Mouse (Mus musculus): ENCODE results near the gene Ube2o. TPM values are rescaled to one million over a fixed set of nuclear protein-coding genes. Genes with fewer than 3 reads are reported as not detected.
A peak's percentile ranks its signal among the peaks of the same experiment; 100 is the strongest.

Gene Ube2o
- polyA plus RNA-seq, 2 experiments, result 18.7 to 29.7 TPM

GRCm38 (mm10) chr11:116580031-116580652, 1.1 kb downstream of the Ube2o start:
- ATAC-seq (ENCODE audit: low FRiP score, low read depth) (no peak), DNase-seq (ENCODE audit: low spot score) (no peak)
- peak overlapping the region; percentile 88 for H3K9ac ChIP-seq (ENCODE audit: low read depth, low read length, severe bottlenecking)
- H3K9me3 ChIP-seq (ENCODE audit: control insufficient read depth, low read length), result no peaks in the 10 kb centered on the region
- H3K4me1 ChIP-seq (ENCODE audit: control insufficient read depth, insufficient read depth, low read length), result peaks cover 16% of the 10 kb centered on the region
- peak overlapping the region; percentile 88 for H3K27ac ChIP-seq (replicated peaks; ENCODE audit: low read depth, low read length)
- no peaks in the 10 kb centered on the region for H3K36me3 ChIP-seq (ENCODE audit: control insufficient read depth, insufficient read depth, low read length)
- H3K27me3 ChIP-seq (ENCODE audit: control insufficient read depth, insufficient read depth, low read length), result no peaks in the 10 kb centered on the region
- peak overlapping the region; percentile 79 for H3K4me2 ChIP-seq (replicated peaks; ENCODE audit: low read depth, low read length, severe bottlenecking)
- no peak for TF ChIP-seq POLR2A (IDR thresholded peaks at IDR 0.05; ENCODE audit: borderline replicate concordance, extremely low read depth, insufficient read depth, insufficient read length)
- H3K4me3 ChIP-seq (replicated peaks; ENCODE audit: low read length), result peak overlapping the region; percentile 92
- WGBS, result 16% methylated on average over 10 of the region's 10 CpGs

DNA sequence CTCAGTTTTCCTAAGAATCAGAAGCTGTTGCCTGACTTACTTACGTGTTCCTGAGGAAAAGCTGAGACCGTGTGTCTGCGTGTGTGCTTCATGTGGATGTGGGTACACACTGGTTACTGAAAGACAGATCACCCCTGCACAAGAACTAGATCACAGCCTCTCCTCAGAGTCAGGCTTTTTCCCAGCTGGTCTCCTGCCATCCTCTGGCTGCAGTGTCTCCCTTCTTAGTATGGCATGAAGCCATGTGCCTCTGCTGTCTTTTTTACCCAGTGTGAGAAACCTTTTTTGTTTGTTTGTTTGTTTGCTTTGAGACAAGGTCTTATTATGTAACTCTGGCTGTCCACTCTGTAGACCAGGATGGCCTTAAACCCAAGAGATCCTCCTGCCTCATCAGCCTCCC, 2.0 kb downstream of the Ube2o start:
- H3K9ac ChIP-seq (ENCODE audit: low read depth, low read length, severe bottlenecking), result no peak overlapping the region
- WGBS, result 93% methylated on average over 3 of the region's 3 CpGs
- TF ChIP-seq POLR2A (IDR thresholded peaks at IDR 0.05; ENCODE audit: borderline replicate concordance, extremely low read depth, insufficient read depth, insufficient read length), result no peak
- H3K4me3 ChIP-seq (replicated peaks; ENCODE audit: low read length), result no peak overlapping the region
- no peaks in the 10 kb centered on the region for H3K36me3 ChIP-seq (ENCODE audit: control insufficient read depth, insufficient read depth, low read length)
- DNase-seq (ENCODE audit: low spot score) (no peak), ATAC-seq (ENCODE audit: low FRiP score, low read depth) (no peak)
- H3K4me1 ChIP-seq (ENCODE audit: control insufficient read depth, insufficient read depth, low read length), result peaks cover 20% of the 10 kb centered on the region
- H3K4me2 ChIP-seq (replicated peaks; ENCODE audit: low read depth, low read length, severe bottlenecking), result no peak overlapping the region
- H3K9me3 ChIP-seq (ENCODE audit: control insufficient read depth, low read length), result no peaks in the 10 kb centered on the region
- no peaks in the 10 kb centered on the region for H3K27me3 ChIP-seq (ENCODE audit: control insufficient read depth, insufficient read depth, low read length)
- no peak overlapping the region for H3K27ac ChIP-seq (replicated peaks; ENCODE audit: low read depth, low read length)

- Histone ChIP-seq H3K27ac (replicated peaks; ENCODE audit: low read depth, low read length) (no peak overlapping the region), H3K27me3 (ENCODE audit: control insufficient read depth, insufficient read depth, low read length) (no peaks in the 10 kb centered on the region)
- whole genome bisulfite sequencing, result 86% methylated on average over 2 of the region's 2 CpGs
Measured at GRCm38 (mm10) chr11:116575396-116575795, 5.9 kb downstream of the Ube2o start.

GRCm38 (mm10) chr11:116574982-116575381, 6.3 kb downstream of the Ube2o start:
- H3K9ac ChIP-seq (ENCODE audit: low read depth, low read length, severe bottlenecking), result no peak overlapping the region
- no peak overlapping the region for H3K4me2 ChIP-seq (replicated peaks; ENCODE audit: low read depth, low read length, severe bottlenecking)
- H3K9me3 ChIP-seq (ENCODE audit: control insufficient read depth, low read length), result no peaks in the 10 kb centered on the region
- H3K4me1 ChIP-seq (ENCODE audit: control insufficient read depth, insufficient read depth, low read length), result peaks cover 18% of the 10 kb centered on the region
- TF ChIP-seq POLR2A (IDR thresholded peaks at IDR 0.05; ENCODE audit: borderline replicate concordance, extremely low read depth, insufficient read depth, insufficient read length), result no peak
- no peak for ATAC-seq (ENCODE audit: low FRiP score, low read depth)
- no peak overlapping the region for H3K27ac ChIP-seq (replicated peaks; ENCODE audit: low read depth, low read length)
- no peak for DNase-seq (ENCODE audit: low spot score)
- H3K27me3 ChIP-seq (ENCODE audit: control insufficient read depth, insufficient read depth, low read length), result no peaks in the 10 kb centered on the region
- H3K36me3 ChIP-seq (ENCODE audit: control insufficient read depth, insufficient read depth, low read length), result no peaks in the 10 kb centered on the region
- no peak overlapping the region for H3K4me3 ChIP-seq (replicated peaks; ENCODE audit: low read length)
- 46% methylated on average over 6 of the region's 6 CpGs for WGBS

More at GRCm38 (mm10) chr11:116575396-116575795, 5.9 kb downstream of the Ube2o start:
- H3K9ac ChIP-seq (ENCODE audit: low read depth, low read length, severe bottlenecking), result no peak overlapping the region
- no peaks in the 10 kb centered on the region for H3K9me3 ChIP-seq (ENCODE audit: control insufficient read depth, low read length)
- TF ChIP-seq POLR2A (IDR thresholded peaks at IDR 0.05; ENCODE audit: borderline replicate concordance, extremely low read depth, insufficient read depth, insufficient read length), result no peak
- H3K4me3 ChIP-seq (replicated peaks; ENCODE audit: low read length), result no peak overlapping the region
- H3K4me1 ChIP-seq (ENCODE audit: control insufficient read depth, insufficient read depth, low read length), result peaks cover 22% of the 10 kb centered on the region
- H3K36me3 ChIP-seq (ENCODE audit: control insufficient read depth, insufficient read depth, low read length), result no peaks in the 10 kb centered on the region
- no peak for DNase-seq (ENCODE audit: low spot score)
- no peak overlapping the region for H3K4me2 ChIP-seq (replicated peaks; ENCODE audit: low read depth, low read length, severe bottlenecking)
- no peak for ATAC-seq (ENCODE audit: low FRiP score, low read depth)

DNA sequence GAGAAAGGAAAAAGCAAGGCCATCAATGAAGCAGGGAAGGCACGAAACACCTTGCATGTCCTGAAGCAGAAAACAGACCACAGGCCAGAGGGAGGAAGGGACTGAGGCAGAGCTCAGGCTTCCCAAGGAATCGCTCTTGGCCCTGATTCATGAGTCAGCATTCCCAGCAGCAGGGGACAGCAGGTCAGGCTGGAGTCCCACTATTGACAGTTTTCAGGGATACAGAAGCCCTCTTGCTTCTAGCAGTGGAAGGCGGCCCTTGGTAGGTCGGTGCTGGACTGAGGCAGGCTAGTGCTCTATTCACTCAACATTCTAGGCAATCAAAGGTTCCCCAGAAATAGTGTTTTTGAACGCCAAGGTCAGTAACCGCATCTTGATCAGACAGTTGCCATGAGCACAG, 6.8 kb downstream of the Ube2o start:
- Histone ChIP-seq H3K4me1 (ENCODE audit: control insufficient read depth, insufficient read depth, low read length) (peaks cover 15% of the 10 kb centered on the region), H3K4me2 (replicated peaks; ENCODE audit: low read depth, low read length, severe bottlenecking) (no peak overlapping the region), H3K9me3 (ENCODE audit: control insufficient read depth, low read length) (no peaks in the 10 kb centered on the region), H3K27ac (replicated peaks; ENCODE audit: low read depth, low read length) (no peak overlapping the region), H3K9ac (ENCODE audit: low read depth, low read length, severe bottlenecking) (no peak overlapping the region), H3K27me3 (ENCODE audit: control insufficient read depth, insufficient read depth, low read length) (no peaks in the 10 kb centered on the region), H3K4me3 (replicated peaks; ENCODE audit: low read length) (no peak overlapping the region), H3K36me3 (ENCODE audit: control insufficient read depth, insufficient read depth, low read length) (no peaks in the 10 kb centered on the region)
- TF ChIP-seq POLR2A (IDR thresholded peaks at IDR 0.05; ENCODE audit: borderline replicate concordance, extremely low read depth, insufficient read depth, insufficient read length), result no peak
- no peak for DNase-seq (ENCODE audit: low spot score)
- no peak for ATAC-seq (ENCODE audit: low FRiP score, low read depth)
- 65% methylated on average over 6 of the region's 6 CpGs for WGBS
